Mouse (Mus musculus): ENCODE results near the gene Nr1i3. TPM values are rescaled to one million over a fixed set of nuclear protein-coding genes. Genes with fewer than 3 reads are reported as not detected.

The Nr1i3 gene
- polyA plus RNA-seq, 1 experiment from 2014 or later, result 0.25 TPM

DNA sequence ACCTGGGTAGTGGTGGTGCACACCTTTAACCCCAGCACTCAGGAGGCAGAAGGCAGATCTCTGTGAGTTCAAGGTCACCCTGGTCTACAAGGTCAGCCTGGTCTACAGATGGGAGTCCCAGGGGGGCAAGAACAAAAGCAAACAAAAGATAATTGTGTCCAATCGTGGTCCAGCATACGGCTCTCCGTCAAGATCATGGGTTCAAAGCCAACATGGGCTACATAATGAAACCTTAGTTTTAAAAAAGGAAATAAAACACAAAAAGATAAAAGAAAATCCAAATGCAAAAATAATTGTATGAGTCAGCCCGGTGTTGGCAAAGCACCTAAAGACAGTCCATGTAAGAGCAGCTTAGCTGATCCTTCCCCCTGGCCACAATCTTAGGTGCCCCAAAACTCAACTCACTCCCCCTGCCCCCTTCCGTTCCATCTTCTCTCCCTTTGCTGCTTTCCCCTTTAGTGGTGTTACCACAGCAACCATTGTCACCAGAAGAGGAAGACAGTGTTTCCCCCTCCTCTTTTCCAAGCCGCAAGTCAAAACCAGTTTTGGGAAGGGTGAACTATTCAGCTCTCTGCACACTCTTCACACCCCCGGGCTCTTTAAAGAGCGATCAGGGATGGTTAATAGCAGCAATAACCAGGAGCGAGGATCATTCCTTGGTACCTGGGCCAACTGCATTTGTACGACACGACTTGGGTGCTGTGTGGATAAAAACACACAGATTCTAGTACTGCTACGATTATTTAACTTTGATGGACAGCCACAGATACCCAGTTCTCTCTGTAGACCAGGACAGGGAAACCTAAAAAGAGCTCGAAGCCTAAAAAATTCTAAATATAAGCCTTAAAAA is 25.7 kb upstream of the Nr1i3 start:
- Histone ChIP-seq H3K36me3 (ENCODE audit: control insufficient read depth, insufficient read depth, low read length) (no peaks in the 10 kb centered on the region), H3K9ac (ENCODE audit: low read length) (no peak overlapping the region), H3K4me3 (ENCODE audit: low read depth, low read length) (no peak overlapping the region), H3K4me1 (replicated peaks; ENCODE audit: control insufficient read depth, insufficient read depth) (peaks cover 4% of the 10 kb centered on the region; the same call in 1 of the 2 replicates), H3K27me3 (ENCODE audit: control insufficient read depth, insufficient read depth, low read length) (no peaks in the 10 kb centered on the region), H3K27ac (replicated peaks) (no peak overlapping the region), H3K4me2 (replicated peaks; ENCODE audit: low read depth) (no peak overlapping the region), H3K9me3 (ENCODE audit: control insufficient read depth, low read length) (no peaks in the 10 kb centered on the region)
- 63% methylated on average over 13 of the region's 13 CpGs for WGBS
- no peak for TF ChIP-seq CTCF (IDR thresholded peaks at IDR 0.05; ENCODE audit: low read depth)
- TF ChIP-seq EP300 (optimal IDR thresholded peaks at IDR 0.05), result no peak
- DNase-seq (ENCODE audit: low spot score) (no peak), ATAC-seq (ENCODE audit: low FRiP score, low TSS enrichment) (no peak)

DNA sequence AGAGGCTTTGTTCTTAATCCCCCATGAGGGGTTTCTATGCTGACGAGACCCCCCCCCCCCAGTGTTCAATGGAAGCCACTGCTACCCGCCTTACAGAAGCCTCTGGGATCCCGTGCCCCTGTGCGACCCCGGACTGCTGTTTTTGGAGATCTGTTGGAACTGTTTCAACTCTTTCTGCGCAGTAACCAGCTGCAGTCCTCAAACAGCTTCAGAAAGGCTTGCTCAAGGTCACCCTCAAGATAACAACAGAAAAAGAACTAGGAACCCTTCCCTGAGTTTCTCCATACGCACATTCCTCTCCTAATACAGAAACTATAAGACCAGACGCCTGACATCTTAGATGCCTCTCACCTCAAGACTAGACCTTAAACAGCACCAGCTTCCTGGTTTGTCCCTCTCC is 24.7 kb upstream of the Nr1i3 start:
- H3K4me3 ChIP-seq (ENCODE audit: low read depth, low read length), result no peak overlapping the region
- H3K36me3 ChIP-seq (ENCODE audit: control insufficient read depth, insufficient read depth, low read length), result no peaks in the 10 kb centered on the region
- H3K27ac ChIP-seq (replicated peaks), result peak overlapping the region; percentile 74
- no peak for TF ChIP-seq EP300 (optimal IDR thresholded peaks at IDR 0.05)
- TF ChIP-seq CTCF (IDR thresholded peaks at IDR 0.05; ENCODE audit: low read depth), result no peak
- peaks cover 4% of the 10 kb centered on the region; the same call in 1 of the 2 replicates for H3K4me1 ChIP-seq (replicated peaks; ENCODE audit: control insufficient read depth, insufficient read depth)
- 20% methylated on average over 8 of the region's 8 CpGs for WGBS
- ATAC-seq (ENCODE audit: low FRiP score, low TSS enrichment), result peak; percentile 49
- H3K4me2 ChIP-seq (replicated peaks; ENCODE audit: low read depth), result peak overlapping the region; percentile 17
- peak; percentile 26 for DNase-seq (ENCODE audit: low spot score)
- H3K9ac ChIP-seq (ENCODE audit: low read length), result 0 out of 2 replicates have a peak overlapping the region, but pooled peaks have one; percentile 2
- H3K9me3 ChIP-seq (ENCODE audit: control insufficient read depth, low read length), result no peaks in the 10 kb centered on the region
- no peaks in the 10 kb centered on the region for H3K27me3 ChIP-seq (ENCODE audit: control insufficient read depth, insufficient read depth, low read length)

- peak overlapping the region; percentile 74 for H3K27ac ChIP-seq (replicated peaks)
- peak overlapping the region; percentile 17; the same call in 1 of the 2 replicates for H3K4me2 ChIP-seq (replicated peaks; ENCODE audit: low read depth)
- DNase-seq (ENCODE audit: low spot score) (peak; percentile 53), ATAC-seq (ENCODE audit: low FRiP score, low TSS enrichment) (peak; percentile 71)
- H3K4me3 ChIP-seq (ENCODE audit: low read depth, low read length), result no peak overlapping the region
- no peaks in the 10 kb centered on the region for H3K9me3 ChIP-seq (ENCODE audit: control insufficient read depth, low read length)
- peaks cover 4% of the 10 kb centered on the region; the same call in 1 of the 2 replicates for H3K4me1 ChIP-seq (replicated peaks; ENCODE audit: control insufficient read depth, insufficient read depth)
- 29% methylated on average over 14 of the region's 14 CpGs for WGBS
- H3K27me3 ChIP-seq (ENCODE audit: control insufficient read depth, insufficient read depth, low read length), result no peaks in the 10 kb centered on the region
- TF ChIP-seq EP300 (optimal IDR thresholded peaks at IDR 0.05) (no peak), CTCF (IDR thresholded peaks at IDR 0.05; ENCODE audit: low read depth) (no peak)
- no peak overlapping the region for H3K9ac ChIP-seq (ENCODE audit: low read length)
- no peaks in the 10 kb centered on the region for H3K36me3 ChIP-seq (ENCODE audit: control insufficient read depth, insufficient read depth, low read length)
Measured at GRCm38 (mm10) chr1:171189476-171190114, 24.2 kb upstream of the Nr1i3 start.

DNA sequence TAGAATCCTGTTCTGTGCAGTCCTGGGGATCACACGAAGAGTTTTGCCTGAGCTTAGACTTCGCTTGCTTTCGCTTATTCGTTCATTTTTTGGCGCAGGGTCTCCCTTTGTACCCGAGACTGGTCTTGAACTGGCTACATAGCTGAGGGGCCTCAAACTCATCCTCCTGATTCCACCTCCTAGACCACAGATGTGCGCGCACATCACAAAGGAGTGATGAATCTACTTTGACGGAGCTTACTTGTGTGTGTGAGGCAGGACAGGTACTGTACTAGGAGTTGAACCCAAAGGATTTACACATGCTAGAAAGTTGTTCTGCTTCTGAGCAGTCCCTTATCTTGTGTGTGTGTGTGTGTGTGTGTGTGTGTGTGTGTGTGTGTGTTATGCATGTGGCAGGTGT is 22.9 kb upstream of the Nr1i3 start:
- WGBS, result 97% methylated on average over 9 of the region's 9 CpGs
- H3K4me1 ChIP-seq (replicated peaks; ENCODE audit: control insufficient read depth, insufficient read depth), result peaks cover 7% of the 10 kb centered on the region
- no peak for ATAC-seq (ENCODE audit: low FRiP score, low TSS enrichment)

GRCm38 (mm10) chr1:171192283-171192682 is 21.5 kb upstream of the Nr1i3 start:
- ATAC-seq (ENCODE audit: low FRiP score, low TSS enrichment), result no peak
- no peak overlapping the region for H3K27ac ChIP-seq (replicated peaks)
- WGBS, result 58% methylated on average over 10 of the region's 10 CpGs
- no peak for DNase-seq (ENCODE audit: low spot score)
- no peaks in the 10 kb centered on the region for H3K9me3 ChIP-seq (ENCODE audit: control insufficient read depth, low read length)
- H3K9ac ChIP-seq (ENCODE audit: low read length), result no peak overlapping the region
- H3K27me3 ChIP-seq (ENCODE audit: control insufficient read depth, insufficient read depth, low read length), result no peaks in the 10 kb centered on the region
- H3K4me1 ChIP-seq (replicated peaks; ENCODE audit: control insufficient read depth, insufficient read depth), result peaks cover 8% of the 10 kb centered on the region
- H3K36me3 ChIP-seq (ENCODE audit: control insufficient read depth, insufficient read depth, low read length), result no peaks in the 10 kb centered on the region
- no peak for TF ChIP-seq CTCF (IDR thresholded peaks at IDR 0.05; ENCODE audit: low read depth)
- no peak for TF ChIP-seq EP300 (optimal IDR thresholded peaks at IDR 0.05)
- no peak overlapping the region for H3K4me3 ChIP-seq (ENCODE audit: low read depth, low read length)
- no peak overlapping the region for H3K4me2 ChIP-seq (replicated peaks; ENCODE audit: low read depth)

More for the DNA sequence above, 22.9 kb upstream of the Nr1i3 start:
- Histone ChIP-seq H3K4me2 (replicated peaks; ENCODE audit: low read depth) (no peak overlapping the region), H3K9ac (ENCODE audit: low read length) (no peak overlapping the region), H3K27me3 (ENCODE audit: control insufficient read depth, insufficient read depth, low read length) (no peaks in the 10 kb centered on the region), H3K27ac (replicated peaks) (no peak overlapping the region), H3K9me3 (ENCODE audit: control insufficient read depth, low read length) (no peaks in the 10 kb centered on the region), H3K36me3 (ENCODE audit: control insufficient read depth, insufficient read depth, low read length) (no peaks in the 10 kb centered on the region), H3K4me3 (ENCODE audit: low read depth, low read length) (no peak overlapping the region)
- DNase-seq (ENCODE audit: low spot score), result no peak
- TF ChIP-seq EP300 (optimal IDR thresholded peaks at IDR 0.05) (no peak), CTCF (IDR thresholded peaks at IDR 0.05; ENCODE audit: low read depth) (no peak)

All from stomach, postnatal 0 days (tissue).